Mouse (Mus musculus) neural tube, embryonic 14.5 days (tissue): ENCODE measurements around the gene Crk. TPM values are rescaled to one million over a fixed set of nuclear protein-coding genes. Genes with fewer than 3 reads are reported as not detected.
"Not testable (repeated sequence)": the region's sequence is repeated elsewhere in the genome, so short reads cannot be mapped to it uniquely, and the experiment has no call there.

Experiments
- ATAC-seq: fragments of 200-750 bp; cut with Nextera tagmentation; 2 replicates; pipeline ENCODE4 v1.8.0; 2017; ENCODE audit warnings: low read depth, mild to moderate bottlenecking, moderate TSS enrichment, moderate library complexity
- H3K27ac ChIP-seq: fragments of 300-500 bp; sonication (generic); 2 replicates; pipeline ENCODE4 v1.5.1; 2014; ENCODE audit warnings: low read depth, mild to moderate bottlenecking, control low read depth, low read length, moderate library complexity, mixed read lengths
- H3K27me3 ChIP-seq: fragments of 300-500 bp; sonication (generic); 2 replicates; pipeline ENCODE4 v1.6.1; 2014; ENCODE audit warnings: low read length; ENCODE audit not compliant: control insufficient read depth, insufficient read depth
- H3K36me3 ChIP-seq: fragments of 300-500 bp; sonication (generic); 2 replicates; pipeline ENCODE4 v1.6.1; 2014; ENCODE audit warnings: low read length, mixed read lengths; ENCODE audit not compliant: control insufficient read depth, insufficient read depth
- H3K4me1 ChIP-seq: fragments of 300-500 bp; sonication (generic); 2 replicates; pipeline ENCODE4 v1.6.1; 2014; ENCODE audit warnings: low read length; ENCODE audit not compliant: control insufficient read depth, insufficient read depth
- H3K4me2 ChIP-seq: fragments of 300-500 bp; sonication (generic); 2 replicates; pipeline ENCODE4 v1.6.1; 2014; ENCODE audit warnings: mild to moderate bottlenecking, low read depth, low read length, control low read depth
- H3K4me3 ChIP-seq: fragments of 300-500 bp; sonication (generic); 2 replicates; pipeline ENCODE4 v1.5.1; 2014; ENCODE audit warnings: low read depth, low read length, control low read depth, mixed read lengths
- H3K9ac ChIP-seq: fragments of 300-500 bp; sonication (generic); replicated peaks from 2 replicates; pipeline ENCODE4 v1.6.1; 2014; ENCODE audit warnings: low read depth, mild to moderate bottlenecking, control low read depth, low read length, mixed read lengths
- H3K9me3 ChIP-seq: fragments of 300-500 bp; sonication (generic); 2 replicates; pipeline ENCODE4 v1.6.1; 2016; ENCODE audit warnings: low read length; ENCODE audit not compliant: control insufficient read depth
- WGBS: fragments of 180-500 bp; shearing (Covaris S2); extraction: QIAGEN DNeasy Blood & Tissue Kit; methylation state at CpG from one replicate; pipeline ENCODE4 v1.1.7; 2014; 5-methylcytosine and 5-hydroxymethylcytosine counted together
- polyA plus RNA-seq: library from polyadenylated mRNA; unstranded; fragments of >200 nt; fragmentation: Nextera tagmentation; extraction: Ambion mirVana; gene quantifications from 2 replicates; pipeline ENCODE4 v1.2.1, GENCODE M21; 2014

Crk gene
- polyA plus RNA-seq, 1 experiment from 2014 or later: 96.5 TPM

GRCm38 (mm10) chr11:75689977-75690376, 10.9 kb downstream of the Crk start:
- Histone ChIP-seq H3K4me1 (no peaks in the 10 kb centered on the region), H3K27me3 (no peaks in the 10 kb centered on the region), H3K9me3 (no peaks in the 10 kb centered on the region), H3K4me2 (no peak overlapping the region), H3K27ac (no peak overlapping the region), H3K4me3 (no peak overlapping the region), H3K36me3 (peaks cover 21% of the 10 kb centered on the region), H3K9ac (no peak overlapping the region)
- 90% methylated on average over 1 of the region's 1 CpGs for WGBS
- no peak for ATAC-seq

- no peak overlapping the region for H3K9ac ChIP-seq
- no peak overlapping the region for H3K4me2 ChIP-seq
- H3K27ac ChIP-seq: no peak overlapping the region
- no peaks in the 10 kb centered on the region for H3K9me3 ChIP-seq
- no peak for ATAC-seq
- no peak overlapping the region for H3K4me3 ChIP-seq
- no peaks in the 10 kb centered on the region for H3K4me1 ChIP-seq
- H3K36me3 ChIP-seq: peaks cover 21% of the 10 kb centered on the region
- no peaks in the 10 kb centered on the region for H3K27me3 ChIP-seq
Measured at GRCm38 (mm10) chr11:75691047-75691446, 12.0 kb downstream of the Crk start.

- H3K9ac ChIP-seq: no peak overlapping the region
- H3K36me3 ChIP-seq: peaks cover 31% of the 10 kb centered on the region
- ATAC-seq: no peak
- H3K4me1 ChIP-seq: no peaks in the 10 kb centered on the region
- 96% methylated on average over 5 of the region's 5 CpGs for WGBS
- H3K27ac ChIP-seq: no peak overlapping the region
- no peak overlapping the region for H3K4me2 ChIP-seq
- H3K4me3 ChIP-seq: no peak overlapping the region
- no peaks in the 10 kb centered on the region for H3K9me3 ChIP-seq
- H3K27me3 ChIP-seq: no peaks in the 10 kb centered on the region
Measured at GRCm38 (mm10) chr11:75693570-75693969, 14.5 kb downstream of the Crk start.

- ATAC-seq, H3K9ac ChIP-seq, H3K4me3 ChIP-seq, H3K27me3 ChIP-seq, H3K27ac ChIP-seq, H3K4me2 ChIP-seq, H3K4me1 ChIP-seq, H3K9me3 ChIP-seq: not testable (repeated sequence)
- WGBS: 94% methylated on average over 3 of the region's 3 CpGs
- peaks cover 38% of the 10 kb centered on the region for H3K36me3 ChIP-seq
Measured at GRCm38 (mm10) chr11:75697464-75697863, 18.4 kb downstream of the Crk start.

GRCm38 (mm10) chr11:75700557-75700956, 21.5 kb downstream of the Crk start:
- no peaks in the 10 kb centered on the region for H3K27me3 ChIP-seq
- no peak overlapping the region for H3K27ac ChIP-seq
- peaks cover 22% of the 10 kb centered on the region for H3K36me3 ChIP-seq
- no peak overlapping the region for H3K9ac ChIP-seq
- no peaks in the 10 kb centered on the region for H3K4me1 ChIP-seq
- ATAC-seq: no peak
- no peak overlapping the region for H3K4me3 ChIP-seq
- H3K9me3 ChIP-seq: no peaks in the 10 kb centered on the region
- WGBS: 98% methylated on average over 5 of the region's 5 CpGs
- H3K4me2 ChIP-seq: no peak overlapping the region

- WGBS: 90% methylated on average over 6 of the region's 6 CpGs
- Histone ChIP-seq H3K4me3 (no peak overlapping the region), H3K4me2 (no peak overlapping the region), H3K36me3 (peaks cover 20% of the 10 kb centered on the region), H3K27me3 (no peaks in the 10 kb centered on the region), H3K27ac (no peak overlapping the region), H3K9ac (no peak overlapping the region), H3K9me3 (no peaks in the 10 kb centered on the region), H3K4me1 (no peaks in the 10 kb centered on the region)
- ATAC-seq: no peak
Measured at GRCm38 (mm10) chr11:75702761-75703160, 23.7 kb downstream of the Crk start.

GRCm38 (mm10) chr11:75703748-75704147, 24.7 kb downstream of the Crk start:
- no peak overlapping the region for H3K27ac ChIP-seq
- 79% methylated on average over 2 of the region's 2 CpGs for WGBS
- H3K4me2 ChIP-seq: no peak overlapping the region
- peaks cover 12% of the 10 kb centered on the region; the same call in 1 of the 2 replicates for H3K36me3 ChIP-seq
- no peak overlapping the region for H3K9ac ChIP-seq
- no peaks in the 10 kb centered on the region for H3K27me3 ChIP-seq
- H3K9me3 ChIP-seq: no peaks in the 10 kb centered on the region
- no peak for ATAC-seq
- H3K4me1 ChIP-seq: no peaks in the 10 kb centered on the region
- H3K4me3 ChIP-seq: no peak overlapping the region

GRCm38 (mm10) chr11:75713949-75714348, 34.9 kb downstream of the Crk start:
- Histone ChIP-seq H3K36me3 (no peaks in the 10 kb centered on the region), H3K4me3 (no peak overlapping the region), H3K9me3 (no peaks in the 10 kb centered on the region), H3K27me3 (no peaks in the 10 kb centered on the region), H3K27ac (no peak overlapping the region), H3K4me2 (no peak overlapping the region), H3K9ac (no peak overlapping the region), H3K4me1 (no peaks in the 10 kb centered on the region)
- no peak for ATAC-seq
- 100% methylated on average over 1 of the region's 1 CpGs for WGBS

GRCm38 (mm10) chr11:75715556-75715955, 36.5 kb downstream of the Crk start:
- Histone ChIP-seq H3K4me1 (no peaks in the 10 kb centered on the region), H3K9me3 (no peaks in the 10 kb centered on the region), H3K36me3 (no peaks in the 10 kb centered on the region), H3K9ac (no peak overlapping the region), H3K4me3 (no peak overlapping the region), H3K4me2 (no peak overlapping the region), H3K27ac (no peak overlapping the region), H3K27me3 (no peaks in the 10 kb centered on the region)
- no peak for ATAC-seq
- 24% methylated on average over 12 of the region's 12 CpGs for WGBS
